Mouse (Mus musculus) heart, adult 2 months (tissue): ENCODE results near the gene Atg9a. TPM values are rescaled to one million over a fixed set of nuclear protein-coding genes. Genes with fewer than 3 reads are reported as not detected.

Experiments
- DNase-seq, 2 experiments: peaks; one replicate each; pipeline ENCODE4 v3.0.0; 2021
- H3K27ac ChIP-seq: fragments of 200-600 bp; 2 replicates; pipeline ENCODE4 v1.8.1; 2022
- H3K27me3 ChIP-seq: fragments of 200-500 bp; 2 replicates; pipeline ENCODE4 v1.6.1; 2012; ENCODE audit warnings: mild to moderate bottlenecking, low read length, inconsistent platforms, mixed read lengths; ENCODE audit not compliant: control insufficient read depth, insufficient read depth
- H3K36me3 ChIP-seq: fragments of 200-500 bp; 2 replicates; pipeline ENCODE4 v1.6.1; 2012; ENCODE audit warnings: low read length, inconsistent platforms; ENCODE audit not compliant: control insufficient read depth, insufficient read depth
- H3K4me1 ChIP-seq: fragments of 200-500 bp; 2 replicates; pipeline ENCODE4 v1.6.1; 2011; ENCODE audit warnings: low read length; ENCODE audit not compliant: control insufficient read depth, insufficient read depth
- H3K4me3 ChIP-seq: fragments of 200-600 bp; 2 replicates; pipeline ENCODE4 v1.8.1; 2022
- H3K79me2 ChIP-seq: fragments of 200-500 bp; replicated peaks from 2 replicates; pipeline ENCODE4 v1.6.1; 2012; ENCODE audit warnings: mild to moderate bottlenecking, inconsistent platforms, low read length, moderate library complexity, mixed read lengths; ENCODE audit not compliant: control insufficient read depth, insufficient read depth
- H3K9ac ChIP-seq: fragments of 200-500 bp; 2 replicates; pipeline ENCODE4 v1.6.1; 2012; ENCODE audit warnings: low read depth, mild to moderate bottlenecking, control low read depth, inconsistent platforms, low read length, mixed read lengths
- CTCF ChIP-seq: fragments of 200-600 bp; IDR thresholded peaks from 2 replicates; pipeline ENCODE4 v1.8.1; 2022; ENCODE audit warnings: antibody characterized with exemption, mild to moderate bottlenecking, moderate library complexity
- EP300 ChIP-seq: fragments of 200-500 bp; IDR thresholded peaks from 2 replicates; pipeline ENCODE4 v1.6.1; 2011; ENCODE audit warnings: low read depth, low read length, control low read depth; ENCODE audit not compliant: insufficient read depth
- POLR2A ChIP-seq: fragments of 200-500 bp; IDR thresholded peaks from 2 replicates; pipeline ENCODE4 v1.6.1; 2011; ENCODE audit warnings: mild to moderate bottlenecking, low read depth, low read length, control low read depth; ENCODE audit not compliant: insufficient read depth
- WGBS: fragments of 180-500 bp; shearing (Covaris S2); methylation state at CpG from one replicate; pipeline ENCODE4 v1.1.7; 2018; 5-methylcytosine and 5-hydroxymethylcytosine counted together
- intact Hi-C: fragments of 180-260 bp; cut with DNase I; formaldehyde crosslinking; loops from one replicate; pipeline ENCODE4 v1.15.1; 2025
- polyA plus RNA-seq: library from polyadenylated mRNA; depleted of rRNA; stranded (reverse); fragments of >200 nt; gene quantifications from 2 replicates; pipeline ENCODE4 v1.2.3, GENCODE M21; 2012
- total RNA-seq, 2 experiments: library from RNA; stranded (reverse); gene quantifications; 2 replicates each; pipeline ENCODE4 v1.2.3; 2021

Atg9a gene
- total and polyA plus RNA-seq, 3 experiments: 63.8 to 93.0 (median 73.5) TPM

GRCm38 (mm10) chr1:75158990-75159389 lies 33.0 kb downstream of the Atg9a start:
- no peaks in the 10 kb centered on the region for H3K27me3 ChIP-seq
- no peaks in the 10 kb centered on the region for H3K4me1 ChIP-seq
- no peak for DNase-seq
- intact Hi-C loops: no loop called here
- no peak overlapping the region for H3K27ac ChIP-seq
- H3K79me2 ChIP-seq: no peaks in the 10 kb centered on the region
- no peak overlapping the region for H3K4me3 ChIP-seq
- no peak overlapping the region for H3K9ac ChIP-seq
- no peaks in the 10 kb centered on the region for H3K36me3 ChIP-seq
- no peak for TF ChIP-seq CTCF
- no peak for TF ChIP-seq POLR2A
- TF ChIP-seq EP300: no peak

GRCm38 (mm10) chr1:75155837-75156236 lies 36.2 kb downstream of the Atg9a start:
- Histone ChIP-seq H3K79me2 (no peaks in the 10 kb centered on the region), H3K36me3 (no peaks in the 10 kb centered on the region), H3K27ac (no peak overlapping the region), H3K27me3 (no peaks in the 10 kb centered on the region), H3K9ac (no peak overlapping the region), H3K4me1 (no peaks in the 10 kb centered on the region), H3K4me3 (no peak overlapping the region)
- no peak for TF ChIP-seq EP300
- TF ChIP-seq POLR2A: no peak
- TF ChIP-seq CTCF: no peak
- WGBS: 15% methylated on average over 3 of the region's 3 CpGs
- intact Hi-C loops: no loop called here
- no peak for DNase-seq

GRCm38 (mm10) chr1:75148727-75149126 lies 43.3 kb downstream of the Atg9a start:
- H3K9ac ChIP-seq: no peak overlapping the region
- no peak overlapping the region for H3K27ac ChIP-seq
- TF ChIP-seq POLR2A (no peak), CTCF (no peak), EP300 (no peak)
- no peak overlapping the region for H3K4me3 ChIP-seq
- no peak for DNase-seq
- no peaks in the 10 kb centered on the region for H3K79me2 ChIP-seq
- H3K27me3 ChIP-seq: no peaks in the 10 kb centered on the region
- WGBS: 83% methylated on average over 4 of the region's 4 CpGs
- no peaks in the 10 kb centered on the region for H3K4me1 ChIP-seq
- intact Hi-C loops: no loop called here
- no peaks in the 10 kb centered on the region; the same call in 1 of the 2 replicates for H3K36me3 ChIP-seq

- H3K9ac ChIP-seq: no peak overlapping the region
- DNase-seq: no peak
These were observed 44.4 kb downstream of the Atg9a start for GRCm38 (mm10) chr1:75147411-75148135.

GRCm38 (mm10) chr1:75145589-75145988 lies 46.4 kb downstream of the Atg9a start:
- no peak overlapping the region for H3K27ac ChIP-seq
- no peaks in the 10 kb centered on the region; the same call in none of the 2 replicates for H3K36me3 ChIP-seq
- no peak overlapping the region for H3K9ac ChIP-seq
- no peaks in the 10 kb centered on the region for H3K79me2 ChIP-seq
- TF ChIP-seq CTCF: no peak
- TF ChIP-seq EP300: no peak
- H3K4me3 ChIP-seq: no peak overlapping the region
- H3K4me1 ChIP-seq: peaks cover 2% of the 10 kb centered on the region
- intact Hi-C loops: no loop called here
- DNase-seq: no peak
- H3K27me3 ChIP-seq: no peaks in the 10 kb centered on the region
- 94% methylated on average over 3 of the region's 3 CpGs for WGBS

More at GRCm38 (mm10) chr1:75147411-75148135, 44.4 kb downstream of the Atg9a start:
- TF ChIP-seq EP300 (no peak), POLR2A (no peak), CTCF (no peak)
- WGBS: 75% methylated on average over 7 of the region's 7 CpGs
- no peaks in the 10 kb centered on the region; the same call in 1 of the 2 replicates for H3K36me3 ChIP-seq
- no peak overlapping the region for H3K27ac ChIP-seq
- H3K4me3 ChIP-seq: no peak overlapping the region
- intact Hi-C loops: no loop called here
- no peaks in the 10 kb centered on the region for H3K27me3 ChIP-seq
- H3K4me1 ChIP-seq: peaks cover 2% of the 10 kb centered on the region
- no peaks in the 10 kb centered on the region for H3K79me2 ChIP-seq
